Mouse (Mus musculus) forebrain, embryonic 14.5 days (tissue): ENCODE results near the gene Cnst. TPM values are rescaled to one million over a fixed set of nuclear protein-coding genes. Genes with fewer than 3 reads are reported as not detected.

ENCODE experiments used
- ATAC-seq: fragments of 200-750 bp; cut with Nextera tagmentation; 2 replicates; pipeline ENCODE4 v1.8.0; 2017; ENCODE audit warnings: mild to moderate bottlenecking, moderate library complexity
- DNase-seq: peaks from one replicate; pipeline ENCODE4 v3.0.0-alpha.2; 2015; ENCODE audit warnings: low spot score
- H3K27ac ChIP-seq: fragments of 300-500 bp; sonication (generic); 2 replicates; pipeline ENCODE4 v1.5.1; 2014; ENCODE audit warnings: low read depth, mild to moderate bottlenecking, control low read depth, low read length, moderate library complexity
- H3K27me3 ChIP-seq: fragments of 300-500 bp; sonication (generic); replicated peaks from 2 replicates; pipeline ENCODE4 v1.6.1; 2014; ENCODE audit warnings: low read length, control low read depth, mixed read lengths; ENCODE audit not compliant: control insufficient read depth, insufficient read depth
- H3K36me3 ChIP-seq: fragments of 300-500 bp; sonication (generic); 2 replicates; pipeline ENCODE4 v1.6.1; 2014; ENCODE audit warnings: low read length, control low read depth; ENCODE audit not compliant: control insufficient read depth, insufficient read depth
- H3K4me1 ChIP-seq: fragments of 300-500 bp; sonication (generic); 2 replicates; pipeline ENCODE4 v1.6.1; 2014; ENCODE audit warnings: antibody characterized with exemption, low read length, control low read depth; ENCODE audit not compliant: control insufficient read depth, insufficient read depth
- H3K4me2 ChIP-seq: fragments of 300-500 bp; sonication (generic); 2 replicates; pipeline ENCODE4 v1.6.1; 2014; ENCODE audit warnings: mild to moderate bottlenecking, control low read depth, low read length
- H3K4me3 ChIP-seq: fragments of 300-500 bp; sonication (generic); 2 replicates; pipeline ENCODE4 v1.5.1; 2014; ENCODE audit warnings: low read depth, low read length, control low read depth
- H3K9ac ChIP-seq: fragments of 300-500 bp; sonication (generic); 2 replicates; pipeline ENCODE4 v1.6.1; 2014; ENCODE audit warnings: mild to moderate bottlenecking, low read length, control low read depth, moderate library complexity
- H3K9me3 ChIP-seq: fragments of 300-500 bp; sonication (generic); replicated peaks from 2 replicates; pipeline ENCODE4 v1.6.1; 2016; ENCODE audit warnings: low read length, control low read depth, mixed read lengths; ENCODE audit not compliant: control insufficient read depth
- WGBS: fragments of 180-500 bp; shearing (Covaris S2); extraction: QIAGEN DNeasy Blood & Tissue Kit; methylation state at CpG from one replicate; pipeline ENCODE4 v1.1.7; 2014; 5-methylcytosine and 5-hydroxymethylcytosine counted together
- polyA plus RNA-seq: library from polyadenylated mRNA; unstranded; fragments of >200 nt; fragmentation: Nextera tagmentation; extraction: Ambion mirVana; gene quantifications from 2 replicates; pipeline ENCODE4 v1.2.1, GENCODE M21; 2014

The Cnst gene
- polyA plus RNA-seq, 1 experiment from 2014 or later = 23.3 TPM

- no peaks in the 10 kb centered on the region for H3K9me3 ChIP-seq
- ATAC-seq (no peak), DNase-seq (no peak)
- no peak overlapping the region for H3K4me2 ChIP-seq
- 84% methylated on average over 8 of the region's 8 CpGs for WGBS
- H3K27me3 ChIP-seq = no peaks in the 10 kb centered on the region
- no peak overlapping the region for H3K4me3 ChIP-seq
- H3K27ac ChIP-seq = no peak overlapping the region
- no peaks in the 10 kb centered on the region for H3K4me1 ChIP-seq
- H3K36me3 ChIP-seq = peaks cover 14% of the 10 kb centered on the region
- H3K9ac ChIP-seq = no peak overlapping the region
Measured at GRCm38 (mm10) chr1:179580200-179580599, 34.0 kb downstream of the Cnst start.

- Histone ChIP-seq H3K27me3 (no peaks in the 10 kb centered on the region), H3K4me1 (no peaks in the 10 kb centered on the region), H3K4me2 (no peak overlapping the region), H3K4me3 (no peak overlapping the region), H3K9me3 (no peaks in the 10 kb centered on the region), H3K36me3 (peaks cover 14% of the 10 kb centered on the region), H3K27ac (no peak overlapping the region), H3K9ac (no peak overlapping the region)
- DNase-seq (peak; percentile 50), ATAC-seq (peak; percentile 66; the same call in 1 of the 2 replicates)
- WGBS = 77% methylated on average over 10 of the region's 10 CpGs
Measured at GRCm38 (mm10) chr1:179581422-179581821, 35.3 kb downstream of the Cnst start.

GRCm38 (mm10) chr1:179582021-179582433 lies 35.9 kb downstream of the Cnst start:
- DNase-seq (peak; percentile 42), ATAC-seq (peak; percentile 61; the same call in 1 of the 2 replicates)
- Histone ChIP-seq H3K27ac (no peak overlapping the region), H3K9ac (no peak overlapping the region), H3K27me3 (no peaks in the 10 kb centered on the region), H3K4me3 (no peak overlapping the region), H3K4me1 (peaks cover 3% of the 10 kb centered on the region; the same call in 1 of the 2 replicates), H3K9me3 (no peaks in the 10 kb centered on the region), H3K4me2 (no peak overlapping the region), H3K36me3 (peaks cover 14% of the 10 kb centered on the region)
- 75% methylated on average over 6 of the region's 6 CpGs for WGBS

- DNase-seq (no peak), ATAC-seq (no peak)
- H3K4me3 ChIP-seq = no peak overlapping the region
- no peak overlapping the region for H3K9ac ChIP-seq
- peaks cover 8% of the 10 kb centered on the region for H3K4me1 ChIP-seq
- H3K27ac ChIP-seq = no peak overlapping the region
- no peaks in the 10 kb centered on the region for H3K27me3 ChIP-seq
- no peak overlapping the region for H3K4me2 ChIP-seq
- WGBS = 92% methylated on average over 3 of the region's 3 CpGs
- H3K9me3 ChIP-seq = no peaks in the 10 kb centered on the region
- peaks cover 14% of the 10 kb centered on the region for H3K36me3 ChIP-seq
Measured at GRCm38 (mm10) chr1:179583090-179583489, 36.9 kb downstream of the Cnst start.

- no peaks in the 10 kb centered on the region for H3K27me3 ChIP-seq
- no peak overlapping the region for H3K27ac ChIP-seq
- WGBS = 89% methylated on average over 4 of the region's 4 CpGs
- peaks cover 8% of the 10 kb centered on the region for H3K4me1 ChIP-seq
- no peak overlapping the region for H3K9ac ChIP-seq
- H3K9me3 ChIP-seq = no peaks in the 10 kb centered on the region
- H3K36me3 ChIP-seq = peaks cover 13% of the 10 kb centered on the region
- H3K4me3 ChIP-seq = no peak overlapping the region
- no peak overlapping the region for H3K4me2 ChIP-seq
- DNase-seq (no peak), ATAC-seq (no peak)
Measured at GRCm38 (mm10) chr1:179584220-179584619, 38.0 kb downstream of the Cnst start.

GRCm38 (mm10) chr1:179585646-179586045 lies 39.5 kb downstream of the Cnst start:
- 91% methylated on average over 9 of the region's 9 CpGs for WGBS
- Histone ChIP-seq H3K4me3 (no peak overlapping the region), H3K4me2 (no peak overlapping the region), H3K4me1 (peaks cover 8% of the 10 kb centered on the region), H3K36me3 (no peaks in the 10 kb centered on the region), H3K27me3 (no peaks in the 10 kb centered on the region), H3K9me3 (no peaks in the 10 kb centered on the region), H3K27ac (no peak overlapping the region), H3K9ac (no peak overlapping the region)
- ATAC-seq (no peak), DNase-seq (no peak)

- H3K4me2 ChIP-seq = no peak overlapping the region
- no peaks in the 10 kb centered on the region for H3K36me3 ChIP-seq
- DNase-seq (no peak), ATAC-seq (no peak)
- 58% methylated on average over 3 of the region's 3 CpGs for WGBS
- no peak overlapping the region for H3K27ac ChIP-seq
- no peak overlapping the region for H3K9ac ChIP-seq
- peaks cover 10% of the 10 kb centered on the region for H3K4me1 ChIP-seq
- H3K27me3 ChIP-seq = no peaks in the 10 kb centered on the region
- no peaks in the 10 kb centered on the region for H3K9me3 ChIP-seq
- no peak overlapping the region for H3K4me3 ChIP-seq
Measured at GRCm38 (mm10) chr1:179586430-179587095, 40.4 kb downstream of the Cnst start.

- H3K27me3 ChIP-seq = no peaks in the 10 kb centered on the region
- no peaks in the 10 kb centered on the region for H3K9me3 ChIP-seq
- 53% methylated on average over 4 of the region's 4 CpGs for WGBS
- no peak overlapping the region for H3K4me3 ChIP-seq
- DNase-seq (peak; percentile 70), ATAC-seq (peak; percentile 80)
- no peak overlapping the region for H3K9ac ChIP-seq
- H3K4me2 ChIP-seq = no peak overlapping the region
- H3K36me3 ChIP-seq = no peaks in the 10 kb centered on the region; the same call in 1 of the 2 replicates
- H3K27ac ChIP-seq = no peak overlapping the region
- peaks cover 10% of the 10 kb centered on the region for H3K4me1 ChIP-seq
Measured at GRCm38 (mm10) chr1:179588230-179588629, 42.1 kb downstream of the Cnst start.

GRCm38 (mm10) chr1:179591639-179592038 lies 45.5 kb downstream of the Cnst start:
- Histone ChIP-seq H3K4me2 (no peak overlapping the region), H3K9ac (no peak overlapping the region), H3K27me3 (no peaks in the 10 kb centered on the region), H3K9me3 (no peaks in the 10 kb centered on the region), H3K27ac (peak overlapping the region; percentile 44; the same call in 1 of the 2 replicates), H3K4me1 (peaks cover 10% of the 10 kb centered on the region), H3K4me3 (no peak overlapping the region), H3K36me3 (no peaks in the 10 kb centered on the region; the same call in 1 of the 2 replicates)
- DNase-seq (peak; percentile 71), ATAC-seq (peak; percentile 78)
- WGBS = 79% methylated on average over 12 of the region's 12 CpGs
